Mouse (Mus musculus) liver, embryonic 12.5 days (tissue): ENCODE data around the gene Hapln3. TPM values are rescaled to one million over a fixed set of nuclear protein-coding genes. Genes with fewer than 3 reads are reported as not detected.

Experiments used
- ATAC-seq: fragments of 200-750 bp; cut with Nextera tagmentation; 2 replicates; pipeline ENCODE4 v1.8.0; 2017; ENCODE audit warnings: moderate number of reproducible peaks, mild to moderate bottlenecking, moderate library complexity
- H3K27ac ChIP-seq: fragments of 300-500 bp; sonication (generic); 2 replicates; pipeline ENCODE4 v1.5.1; 2016; ENCODE audit warnings: mild to moderate bottlenecking
- H3K27me3 ChIP-seq: fragments of 300-500 bp; sonication (generic); replicated peaks from 2 replicates; pipeline ENCODE4 v1.6.1; 2016; ENCODE audit warnings: mild to moderate bottlenecking, moderate library complexity
- H3K36me3 ChIP-seq: fragments of 300-500 bp; sonication (generic); 2 replicates; pipeline ENCODE4 v1.6.1; 2016; ENCODE audit warnings: mild to moderate bottlenecking, moderate library complexity
- H3K4me1 ChIP-seq: fragments of 300-500 bp; sonication (generic); 2 replicates; pipeline ENCODE4 v1.6.1; 2016
- H3K4me2 ChIP-seq: fragments of 300-500 bp; sonication (generic); 2 replicates; pipeline ENCODE4 v1.6.1; 2016; ENCODE audit warnings: mild to moderate bottlenecking, moderate library complexity
- H3K4me3 ChIP-seq: fragments of 300-500 bp; sonication (generic); 2 replicates; pipeline ENCODE4 v1.5.1; 2016; ENCODE audit warnings: mild to moderate bottlenecking, moderate library complexity
- H3K9ac ChIP-seq: fragments of 300-500 bp; sonication (generic); 2 replicates; pipeline ENCODE4 v1.6.1; 2016; ENCODE audit warnings: mild to moderate bottlenecking, moderate library complexity
- H3K9me3 ChIP-seq: fragments of 300-500 bp; sonication (generic); replicated peaks from 2 replicates; pipeline ENCODE4 v1.6.1; 2016; ENCODE audit warnings: mild to moderate bottlenecking, moderate library complexity
- WGBS: fragments of 180-500 bp; shearing (Covaris S2); methylation state at CpG from one replicate; pipeline ENCODE4 v1.1.7; 2016; ENCODE audit not compliant: insufficient replicate concordance; 5-methylcytosine and 5-hydroxymethylcytosine counted together
- polyA plus RNA-seq: library from polyadenylated mRNA; unstranded; fragments of >200 nt; fragmentation: Nextera tagmentation; extraction: Ambion mirVana; gene quantifications from 2 replicates; pipeline ENCODE4 v1.2.1, GENCODE M21; 2016

Hapln3 gene
- polyA plus RNA-seq, 1 experiment from 2014 or later: 0.26 TPM

GRCm38 (mm10) chr7:79139891-79140591, 9.2 kb upstream of the Hapln3 start:
- no peak overlapping the region for H3K27ac ChIP-seq
- no peaks in the 10 kb centered on the region for H3K27me3 ChIP-seq
- H3K9me3 ChIP-seq: no peaks in the 10 kb centered on the region
- H3K4me1 ChIP-seq: no peaks in the 10 kb centered on the region
- ATAC-seq: no peak
- no peak overlapping the region for H3K9ac ChIP-seq
- H3K4me2 ChIP-seq: no peak overlapping the region
- H3K36me3 ChIP-seq: peaks cover 27% of the 10 kb centered on the region
- no peak overlapping the region for H3K4me3 ChIP-seq
- WGBS: 26% methylated on average over 4 of the region's 4 CpGs

- H3K9me3 ChIP-seq: no peaks in the 10 kb centered on the region
- no peak overlapping the region for H3K4me2 ChIP-seq
- H3K27me3 ChIP-seq: no peaks in the 10 kb centered on the region
- no peak overlapping the region for H3K9ac ChIP-seq
- no peak overlapping the region for H3K27ac ChIP-seq
- H3K36me3 ChIP-seq: peaks cover 31% of the 10 kb centered on the region
- WGBS: 60% methylated on average over 6 of the region's 6 CpGs
- no peak for ATAC-seq
- H3K4me3 ChIP-seq: no peak overlapping the region
- H3K4me1 ChIP-seq: no peaks in the 10 kb centered on the region
Measured at GRCm38 (mm10) chr7:79139328-79139824, 8.6 kb upstream of the Hapln3 start.

- ATAC-seq: 0 out of 2 replicates have a peak, but pooled peaks have one; percentile 35
- peaks cover 13% of the 10 kb centered on the region; the same call in 1 of the 2 replicates for H3K36me3 ChIP-seq
- H3K27ac ChIP-seq: no peak overlapping the region
- no peak overlapping the region for H3K4me3 ChIP-seq
- peaks cover 37% of the 10 kb centered on the region for H3K27me3 ChIP-seq
- 0 out of 2 replicates have a peak, but pooled peaks cover 16% of the 10 kb centered on the region for H3K4me1 ChIP-seq
- H3K9ac ChIP-seq: no peak overlapping the region
- no peaks in the 10 kb centered on the region for H3K9me3 ChIP-seq
- 42% methylated on average over 6 of the region's 6 CpGs for WGBS
- H3K4me2 ChIP-seq: no peak overlapping the region
Measured at GRCm38 (mm10) chr7:79133391-79133790, 2.6 kb upstream of the Hapln3 start.

DNA sequence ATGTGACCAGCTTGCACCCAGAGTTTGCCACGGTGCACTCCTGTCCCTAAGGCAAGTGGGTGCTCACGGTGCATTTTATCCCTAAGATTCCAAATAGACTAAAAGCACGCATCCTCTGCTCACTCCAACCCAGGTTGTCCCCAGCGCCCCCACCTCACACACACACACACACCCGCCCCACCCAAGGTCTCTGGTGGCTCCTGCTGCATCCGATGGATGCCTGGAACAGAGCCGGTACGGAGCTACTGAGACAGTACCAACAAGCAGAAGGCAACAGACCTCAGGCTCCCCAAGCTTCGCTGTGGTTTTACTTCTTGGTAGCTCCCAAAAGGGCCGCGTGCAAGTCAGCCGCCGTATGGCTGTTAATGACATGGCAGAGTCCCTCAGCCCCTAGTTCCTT, 433 bp downstream of the Hapln3 start:
- 0 out of 2 replicates have a peak overlapping the region, but pooled peaks have one; percentile 28 for H3K4me3 ChIP-seq
- H3K9ac ChIP-seq: no peak overlapping the region
- H3K27me3 ChIP-seq: peaks cover 37% of the 10 kb centered on the region
- no peak for ATAC-seq
- H3K27ac ChIP-seq: no peak overlapping the region
- 25% methylated on average over 13 of the region's 13 CpGs for WGBS
- no peaks in the 10 kb centered on the region for H3K9me3 ChIP-seq
- peak overlapping the region; percentile 48 for H3K4me2 ChIP-seq
- H3K36me3 ChIP-seq: 0 out of 2 replicates have a peak, but pooled peaks cover 8% of the 10 kb centered on the region
- 0 out of 2 replicates have a peak, but pooled peaks cover 16% of the 10 kb centered on the region for H3K4me1 ChIP-seq

DNA sequence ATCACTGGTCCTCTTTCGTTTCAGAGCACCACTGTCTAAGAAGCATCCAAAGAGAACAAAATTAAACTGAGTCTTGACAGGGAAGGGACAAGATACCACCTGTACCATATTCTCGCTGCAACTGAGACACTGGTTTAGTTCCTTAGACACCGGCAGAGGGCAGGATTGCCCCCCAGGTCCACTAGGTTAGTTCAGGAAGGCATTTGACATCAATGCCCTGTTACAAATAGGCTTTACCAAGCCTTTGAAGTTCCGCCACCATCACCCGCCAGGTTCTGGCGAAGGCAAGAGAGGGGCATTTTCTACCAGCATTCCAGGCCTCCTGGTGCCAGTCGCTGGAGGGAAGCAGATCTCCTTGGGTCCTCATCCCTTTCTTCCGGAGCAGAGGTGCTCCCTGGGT, 935 bp downstream of the Hapln3 start:
- H3K4me3 ChIP-seq: no peak overlapping the region
- H3K9me3 ChIP-seq: no peaks in the 10 kb centered on the region
- 22% methylated on average over 8 of the region's 8 CpGs for WGBS
- H3K4me2 ChIP-seq: peak overlapping the region; percentile 48; the same call in 1 of the 2 replicates
- 0 out of 2 replicates have a peak, but pooled peaks cover 16% of the 10 kb centered on the region for H3K4me1 ChIP-seq
- no peak overlapping the region for H3K27ac ChIP-seq
- no peak overlapping the region for H3K9ac ChIP-seq
- ATAC-seq: no peak
- H3K27me3 ChIP-seq: peaks cover 37% of the 10 kb centered on the region
- H3K36me3 ChIP-seq: 0 out of 2 replicates have a peak, but pooled peaks cover 4% of the 10 kb centered on the region

- no peak overlapping the region for H3K4me3 ChIP-seq
- H3K27me3 ChIP-seq: no peaks in the 10 kb centered on the region; the same call in 1 of the 2 replicates
- WGBS: 65% methylated on average over 5 of the region's 5 CpGs
- no peak overlapping the region for H3K4me2 ChIP-seq
- H3K27ac ChIP-seq: no peak overlapping the region
- no peak overlapping the region for H3K9ac ChIP-seq
- no peaks in the 10 kb centered on the region for H3K36me3 ChIP-seq
- H3K9me3 ChIP-seq: no peaks in the 10 kb centered on the region
- H3K4me1 ChIP-seq: no peaks in the 10 kb centered on the region
- ATAC-seq: no peak
Measured at GRCm38 (mm10) chr7:79123465-79123864, 7.4 kb downstream of the Hapln3 start.

GRCm38 (mm10) chr7:79113848-79114247, 17.0 kb downstream of the Hapln3 start:
- Histone ChIP-seq H3K27ac (no peak overlapping the region), H3K4me1 (no peaks in the 10 kb centered on the region), H3K36me3 (no peaks in the 10 kb centered on the region), H3K27me3 (peaks cover 7% of the 10 kb centered on the region), H3K4me3 (no peak overlapping the region), H3K4me2 (no peak overlapping the region), H3K9me3 (no peaks in the 10 kb centered on the region), H3K9ac (no peak overlapping the region)
- 45% methylated on average over 4 of the region's 4 CpGs for WGBS
- no peak for ATAC-seq

GRCm38 (mm10) chr7:79096492-79096891, 34.3 kb downstream of the Hapln3 start:
- Histone ChIP-seq H3K27ac (no peak overlapping the region), H3K36me3 (no peaks in the 10 kb centered on the region), H3K4me3 (no peak overlapping the region), H3K4me2 (no peak overlapping the region), H3K4me1 (no peaks in the 10 kb centered on the region), H3K9me3 (no peaks in the 10 kb centered on the region), H3K27me3 (peaks cover 22% of the 10 kb centered on the region; the same call in 1 of the 2 replicates), H3K9ac (no peak overlapping the region)
- WGBS: 52% methylated on average over 5 of the region's 5 CpGs
- no peak for ATAC-seq

DNA sequence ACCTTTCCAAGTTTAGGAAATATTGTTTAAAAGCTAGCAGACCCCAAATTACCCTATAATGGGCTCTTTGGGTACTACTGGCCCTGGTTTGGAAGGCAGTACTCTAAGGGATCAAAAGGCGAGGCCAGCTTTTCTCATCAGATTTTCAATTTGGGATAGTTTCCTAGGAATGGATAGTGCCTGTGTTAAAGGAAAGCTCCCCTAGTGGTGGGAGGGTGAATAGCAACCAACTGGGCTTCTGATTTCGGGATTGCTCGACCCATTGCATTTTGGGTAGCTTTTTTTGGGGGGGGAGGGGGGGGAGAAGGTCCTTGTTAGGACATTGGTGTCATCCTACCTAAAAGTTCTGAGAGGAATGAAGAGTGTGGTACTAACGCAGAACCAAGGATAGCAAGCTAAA, 41.7 kb downstream of the Hapln3 start:
- H3K9me3 ChIP-seq: no peaks in the 10 kb centered on the region
- no peaks in the 10 kb centered on the region for H3K27me3 ChIP-seq
- no peak overlapping the region for H3K27ac ChIP-seq
- WGBS: 45% methylated on average over 4 of the region's 4 CpGs
- H3K36me3 ChIP-seq: no peaks in the 10 kb centered on the region
- H3K4me1 ChIP-seq: no peaks in the 10 kb centered on the region
- H3K4me2 ChIP-seq: no peak overlapping the region
- no peak for ATAC-seq
- H3K9ac ChIP-seq: no peak overlapping the region
- no peak overlapping the region for H3K4me3 ChIP-seq

- H3K36me3 ChIP-seq: no peaks in the 10 kb centered on the region
- H3K9me3 ChIP-seq: no peaks in the 10 kb centered on the region
- H3K4me1 ChIP-seq: no peaks in the 10 kb centered on the region
- no peak overlapping the region for H3K4me3 ChIP-seq
- no peak overlapping the region for H3K4me2 ChIP-seq
- H3K9ac ChIP-seq: no peak overlapping the region
- WGBS: 21% methylated on average over 7 of the region's 7 CpGs
- H3K27ac ChIP-seq: no peak overlapping the region
- 0 out of 2 replicates have a peak, but pooled peaks have one; percentile 47 for ATAC-seq
- H3K27me3 ChIP-seq: no peaks in the 10 kb centered on the region; the same call in 1 of the 2 replicates
Measured at GRCm38 (mm10) chr7:79080572-79081399, 50.0 kb downstream of the Hapln3 start.

DNA sequence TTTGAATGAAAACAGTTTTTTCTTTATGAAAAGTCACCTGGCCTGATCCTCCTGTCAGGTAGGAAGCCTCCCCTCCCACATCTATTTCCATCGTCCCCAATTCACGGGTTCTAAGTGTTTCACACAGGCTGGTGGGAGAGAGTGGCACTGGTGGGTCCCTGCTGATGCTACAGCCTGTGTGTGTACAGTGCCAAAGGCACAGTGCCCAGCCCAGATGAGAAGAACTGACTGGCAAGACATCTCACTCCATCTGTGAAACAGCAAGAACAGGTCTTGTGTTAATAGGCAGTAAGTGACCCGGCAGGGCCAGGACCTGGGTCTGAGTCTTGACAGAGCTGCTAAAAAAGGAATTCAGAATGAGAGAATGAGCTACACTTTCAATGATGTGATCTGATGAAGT, 51.6 kb downstream of the Hapln3 start:
- Histone ChIP-seq H3K9ac (no peak overlapping the region), H3K27me3 (no peaks in the 10 kb centered on the region; the same call in 1 of the 2 replicates), H3K4me1 (no peaks in the 10 kb centered on the region), H3K9me3 (no peaks in the 10 kb centered on the region), H3K4me2 (no peak overlapping the region), H3K36me3 (no peaks in the 10 kb centered on the region), H3K4me3 (no peak overlapping the region), H3K27ac (no peak overlapping the region)
- no peak for ATAC-seq
- WGBS: 46% methylated on average over 3 of the region's 3 CpGs

DNA sequence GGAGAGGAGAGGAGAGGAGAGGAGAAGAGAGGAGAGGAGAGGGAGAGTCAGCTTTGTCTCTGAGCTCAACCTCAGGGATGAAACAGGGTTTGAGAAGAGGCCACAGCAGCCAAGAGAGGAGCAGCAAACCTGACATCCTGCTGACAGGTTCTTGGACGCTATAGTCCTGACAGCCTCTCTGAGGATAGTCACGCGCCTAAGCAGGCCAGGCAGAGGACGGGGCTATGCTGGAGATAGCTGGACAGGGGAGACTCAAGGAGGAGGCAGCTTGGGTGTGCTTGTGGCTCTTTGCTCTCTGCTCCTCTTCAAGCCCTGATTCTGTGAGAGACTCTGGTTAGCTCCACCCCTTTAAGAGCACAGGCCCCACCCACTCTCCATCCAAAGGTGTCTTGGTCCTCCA, 62.6 kb downstream of the Hapln3 start:
- H3K36me3 ChIP-seq: no peaks in the 10 kb centered on the region
- H3K4me3 ChIP-seq: no peak overlapping the region
- 34% methylated on average over 4 of the region's 4 CpGs for WGBS
- no peak overlapping the region for H3K4me2 ChIP-seq
- no peak for ATAC-seq
- H3K9me3 ChIP-seq: no peaks in the 10 kb centered on the region
- no peaks in the 10 kb centered on the region for H3K4me1 ChIP-seq
- no peak overlapping the region for H3K27ac ChIP-seq
- H3K9ac ChIP-seq: no peak overlapping the region
- H3K27me3 ChIP-seq: peaks cover 5% of the 10 kb centered on the region; the same call in 1 of the 2 replicates
